Mouse (Mus musculus) C2C12 (cell line): ENCODE data around the gene Rpl19.

Experiments used
- CEBPB ChIP-seq: IDR thresholded peaks from one replicate; pipeline ENCODE4 v1.6.1; 2011; ENCODE audit warnings: low read depth, mild to moderate bottlenecking, control low read depth, moderate library complexity
- CTCF ChIP-seq: IDR thresholded peaks from one replicate; pipeline ENCODE4 v1.5.1; 2011; ENCODE audit not compliant: control insufficient read depth, insufficient read depth, insufficient read length
- MAX ChIP-seq: IDR thresholded peaks from one replicate; pipeline ENCODE4 v1.6.1; 2011; ENCODE audit warnings: mild to moderate bottlenecking, control low read depth
- MYOD1 ChIP-seq: IDR thresholded peaks from one replicate; pipeline ENCODE4 v1.6.1; 2011; ENCODE audit warnings: low read depth; ENCODE audit not compliant: control insufficient read depth, insufficient read length
- MYOG ChIP-seq: IDR thresholded peaks from one replicate; pipeline ENCODE4 v1.6.1; 2011; ENCODE audit not compliant: control insufficient read depth, insufficient read length; ENCODE audit errors: extremely low read depth
- USF1 ChIP-seq: IDR thresholded peaks from one replicate; pipeline ENCODE4 v1.6.1; 2011; ENCODE audit warnings: low read depth, mild to moderate bottlenecking, control low read depth, moderate library complexity

- no peak for TF ChIP-seq CTCF
- TF ChIP-seq CEBPB, result no peak
- no peak for TF ChIP-seq MYOD1
- no peak for TF ChIP-seq MAX
- TF ChIP-seq USF1, result no peak
- TF ChIP-seq MYOG, result no peak
Measured at GRCm38 (mm10) chr11:97983983-97984382, 42.5 kb upstream of the Rpl19 start.
